Mouse (Mus musculus): ENCODE measurements around the gene Gm20821. TPM values are rescaled to one million over a fixed set of nuclear protein-coding genes. Genes with fewer than 3 reads are reported as not detected.

The Gm20821 gene
- not detected for polyA plus RNA-seq (2014; fragmentation: Illumina TruSeq; extraction: RNeasy Lipid Tissue Mini Kit (QIAGEN cat#74804); ENCODE audit: low read depth, low replicate concordance)

GRCm38 (mm10) chrY:9781504-9781903 is at the start of gene Gm20821:
Gene Gm20821 (plus strand): TSS chrY:9781804.

Measured in kidney, adult 10 weeks (tissue).